Mouse (Mus musculus) gastrocnemius, postnatal 10 days (tissue): ENCODE results near the gene Hist1h3e. TPM values are rescaled to one million over a fixed set of nuclear protein-coding genes. Genes with fewer than 3 reads are reported as not detected.
"Not testable (repeated sequence)": the region's sequence is repeated elsewhere in the genome, so short reads cannot be mapped to it uniquely, and the experiment has no call there.

Source experiments
- DNase-seq: peaks from one replicate; pipeline ENCODE4 v3.0.0; 2021; ENCODE audit warnings: mixed read lengths
- total RNA-seq, 2 experiments: library from RNA; stranded (reverse); gene quantifications; 2 replicates each; pipeline ENCODE4 v1.2.3; 2021

Gene Hist1h3e
- total RNA-seq, 2 experiments from 2014 or later, result 121 to 135 TPM

DNA sequence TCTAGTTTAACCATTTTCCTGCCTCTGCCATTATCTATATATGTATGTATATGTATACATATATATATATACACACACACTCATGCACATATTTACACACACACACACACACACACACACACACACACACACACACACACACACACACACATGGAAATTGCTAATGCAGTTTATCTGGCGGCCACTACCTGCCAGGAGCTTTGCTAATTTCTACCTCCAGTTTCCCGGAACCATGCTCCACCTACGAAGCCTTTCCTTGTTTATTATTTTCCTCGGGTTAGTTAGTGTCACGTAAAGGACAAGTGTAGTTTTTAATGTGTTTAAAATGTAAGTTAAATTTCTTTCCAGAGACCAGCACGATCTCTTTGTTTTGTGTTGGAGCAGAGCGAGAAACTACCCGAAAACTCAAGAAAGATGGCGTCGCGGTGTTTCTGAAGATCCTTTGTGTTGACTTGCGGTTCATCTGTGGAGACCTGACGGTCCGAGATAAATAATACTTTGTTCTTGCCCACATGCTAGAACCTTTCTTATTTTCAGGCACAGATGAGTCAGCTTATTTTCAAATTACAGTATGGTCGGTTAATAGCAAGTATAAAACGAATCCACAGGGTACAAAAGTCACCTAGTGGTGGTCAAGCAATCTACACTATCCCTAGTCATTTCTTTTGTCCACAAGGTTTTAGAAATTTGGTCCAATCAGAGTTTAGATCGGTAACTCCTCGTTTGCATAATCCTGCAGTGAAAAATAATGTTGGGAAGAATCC is 712 bp upstream of the Hist1h3e start:
- no peak for DNase-seq

DNA sequence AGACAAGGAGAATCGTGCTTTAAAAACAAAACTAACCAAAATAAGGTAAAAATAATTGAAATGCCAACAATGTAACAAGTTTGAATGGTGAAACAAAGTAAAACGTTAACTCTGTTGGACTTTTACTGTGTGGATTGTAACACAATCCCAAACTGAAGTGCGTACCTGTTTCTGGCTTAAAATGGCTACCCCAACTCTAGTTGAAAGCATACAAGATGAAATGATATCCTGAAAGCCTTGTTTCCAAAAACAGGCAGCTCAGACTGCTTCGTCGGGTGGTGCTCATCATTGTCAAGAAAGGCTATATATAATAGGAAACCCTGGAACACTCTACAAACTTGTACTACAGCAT is 662 bp downstream of the Hist1h3e start:
- not testable (repeated sequence) for DNase-seq

DNA sequence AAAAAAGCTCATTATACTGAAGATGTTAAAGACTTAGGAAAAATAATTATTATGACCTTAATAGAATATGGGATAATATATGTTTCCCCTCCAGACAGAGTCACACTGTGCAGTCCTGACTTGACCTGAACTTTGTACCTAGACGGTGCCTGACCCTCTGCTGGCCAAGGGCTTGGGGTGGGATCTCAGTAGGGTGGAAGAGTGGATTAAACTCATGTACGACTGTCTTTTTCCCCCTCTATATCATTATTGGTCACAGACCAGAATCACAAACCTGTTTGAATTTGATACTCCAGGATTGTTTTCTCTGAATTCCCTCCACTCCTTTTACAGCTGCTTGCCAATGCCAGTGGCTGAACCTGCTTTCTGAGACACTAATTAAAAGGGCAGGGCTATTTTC is 1.5 kb downstream of the Hist1h3e start:
- DNase-seq, result not testable (repeated sequence)

DNA sequence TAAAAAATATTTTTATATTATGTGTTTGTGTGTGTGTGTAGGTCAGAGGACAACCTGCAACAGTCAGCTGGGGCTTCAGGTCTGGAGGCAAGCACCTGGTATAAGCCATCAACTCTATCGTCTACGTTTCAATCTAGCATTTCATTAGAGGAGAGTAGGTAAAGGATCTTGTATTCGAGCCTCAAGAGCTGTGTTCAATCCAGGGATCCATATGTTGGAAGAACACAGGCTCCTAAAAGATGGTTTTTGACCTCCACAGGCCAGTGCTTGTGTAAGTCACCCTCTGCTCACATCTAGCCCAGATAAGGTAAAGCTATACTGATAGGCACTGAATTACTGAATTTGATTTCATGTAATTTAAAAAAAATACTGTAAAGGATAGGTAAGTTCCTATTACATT is 5.3 kb downstream of the Hist1h3e start:
- DNase-seq, result no peak

DNA sequence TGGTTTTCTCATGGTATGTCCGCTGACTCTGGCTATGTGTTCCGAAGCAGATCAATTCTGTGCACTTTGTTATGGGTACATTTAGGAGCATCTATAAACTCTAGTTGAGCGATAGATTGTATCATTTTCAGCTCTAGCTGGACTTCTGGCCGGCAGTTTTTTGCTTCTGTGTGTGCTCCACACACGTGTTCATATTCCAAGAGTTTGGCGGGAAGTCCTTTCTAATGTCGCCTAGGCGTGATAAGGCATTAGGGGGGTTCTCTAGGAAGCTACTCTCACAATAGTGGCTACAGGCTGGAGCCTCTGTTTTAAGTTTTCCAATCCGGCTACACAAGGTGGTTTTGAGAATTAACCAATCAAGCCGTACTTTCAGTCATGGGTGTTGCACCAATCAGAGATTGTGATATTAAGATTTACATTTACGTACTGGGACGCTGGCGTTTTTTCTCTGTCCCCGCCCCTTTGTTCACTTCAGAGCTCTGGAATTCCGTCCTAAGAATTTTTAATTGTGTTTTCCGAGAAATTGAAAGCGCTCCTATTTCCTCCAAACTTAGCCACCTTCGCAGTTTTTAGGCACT is 6.2 kb downstream of the Hist1h3e start:
- DNase-seq, result peak; percentile 20

DNA sequence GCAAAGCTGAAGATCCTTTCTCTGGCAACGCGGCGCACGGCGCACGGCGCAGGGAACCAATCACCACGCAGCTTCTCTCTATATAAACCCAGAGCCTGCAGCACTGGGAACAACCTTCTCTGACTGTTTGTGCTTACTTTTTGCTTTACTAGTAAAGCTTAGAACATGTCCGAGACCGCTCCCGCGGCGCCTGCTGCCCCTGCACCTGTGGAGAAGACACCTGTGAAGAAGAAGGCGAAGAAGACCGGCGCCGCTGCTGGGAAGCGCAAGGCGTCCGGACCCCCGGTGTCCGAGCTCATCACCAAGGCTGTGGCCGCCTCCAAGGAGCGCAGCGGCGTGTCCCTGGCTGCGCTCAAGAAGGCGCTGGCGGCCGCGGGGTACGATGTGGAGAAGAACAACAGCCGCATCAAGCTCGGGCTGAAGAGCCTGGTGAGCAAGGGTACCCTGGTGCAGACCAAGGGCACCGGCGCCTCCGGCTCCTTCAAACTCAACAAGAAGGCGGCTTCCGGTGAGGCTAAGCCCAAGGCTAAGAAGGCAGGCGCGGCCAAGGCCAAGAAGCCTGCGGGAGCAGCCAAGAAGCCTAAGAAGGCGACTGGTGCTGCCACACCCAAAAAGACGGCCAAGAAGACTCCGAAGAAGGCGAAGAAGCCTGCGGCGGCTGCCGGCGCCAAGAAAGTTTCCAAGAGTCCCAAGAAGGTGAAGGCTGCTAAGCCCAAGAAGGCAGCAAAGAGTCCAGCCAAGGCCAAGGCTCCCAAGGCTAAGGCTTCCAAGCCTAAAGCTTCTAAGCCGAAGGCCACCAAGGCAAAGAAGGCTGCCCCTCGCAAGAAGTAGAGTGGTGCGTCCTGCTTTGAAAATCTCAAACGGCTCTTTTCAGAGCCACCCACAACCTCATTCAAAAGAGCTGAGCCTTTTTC is 7.0 kb downstream of the Hist1h3e start:
- peak; percentile 60 for DNase-seq

DNA sequence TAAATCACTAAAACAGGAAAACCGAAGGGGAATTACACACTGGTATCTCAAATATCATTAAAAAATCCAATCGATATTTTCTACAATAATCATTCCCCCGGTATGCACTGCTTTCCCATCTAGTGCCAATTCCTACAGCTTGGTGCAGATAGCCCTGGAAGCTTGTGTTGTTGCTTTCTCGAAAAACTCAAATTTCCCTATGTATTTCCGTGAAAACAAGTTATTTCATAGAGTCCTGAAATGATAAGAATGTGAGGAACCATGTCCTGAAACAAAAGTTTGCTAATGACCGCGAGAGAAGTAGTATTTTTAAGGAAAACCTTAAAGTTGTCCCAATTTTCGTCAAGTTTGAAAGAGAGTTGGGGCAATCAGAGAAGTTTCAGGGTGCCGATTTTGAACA is 7.8 kb downstream of the Hist1h3e start:
- no peak for DNase-seq

DNA sequence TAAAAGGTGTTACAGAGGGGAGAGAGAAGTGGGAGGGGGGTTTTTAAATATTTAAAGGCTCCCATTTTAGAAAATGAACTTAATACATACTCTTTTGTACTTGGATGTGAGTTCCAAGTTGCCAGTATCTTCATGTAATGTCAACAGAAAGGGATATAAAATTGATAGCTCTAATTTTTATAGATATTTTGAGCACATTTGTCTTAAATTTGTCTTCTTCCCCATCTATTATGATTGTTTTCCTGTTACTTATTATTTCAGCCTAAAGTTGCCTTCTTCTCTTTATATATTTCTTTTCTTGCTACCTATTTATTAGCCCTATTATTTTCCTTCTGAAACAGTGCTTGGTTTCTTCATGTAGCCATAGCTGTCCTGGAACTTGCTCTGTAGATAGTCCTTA is 9.2 kb downstream of the Hist1h3e start, which contains the start of gene Hist1h1d:
TSS of gene Hist1h1d (plus strand) at position 301 of the 400 bp plus-strand sequence.
- no peak for DNase-seq

DNA sequence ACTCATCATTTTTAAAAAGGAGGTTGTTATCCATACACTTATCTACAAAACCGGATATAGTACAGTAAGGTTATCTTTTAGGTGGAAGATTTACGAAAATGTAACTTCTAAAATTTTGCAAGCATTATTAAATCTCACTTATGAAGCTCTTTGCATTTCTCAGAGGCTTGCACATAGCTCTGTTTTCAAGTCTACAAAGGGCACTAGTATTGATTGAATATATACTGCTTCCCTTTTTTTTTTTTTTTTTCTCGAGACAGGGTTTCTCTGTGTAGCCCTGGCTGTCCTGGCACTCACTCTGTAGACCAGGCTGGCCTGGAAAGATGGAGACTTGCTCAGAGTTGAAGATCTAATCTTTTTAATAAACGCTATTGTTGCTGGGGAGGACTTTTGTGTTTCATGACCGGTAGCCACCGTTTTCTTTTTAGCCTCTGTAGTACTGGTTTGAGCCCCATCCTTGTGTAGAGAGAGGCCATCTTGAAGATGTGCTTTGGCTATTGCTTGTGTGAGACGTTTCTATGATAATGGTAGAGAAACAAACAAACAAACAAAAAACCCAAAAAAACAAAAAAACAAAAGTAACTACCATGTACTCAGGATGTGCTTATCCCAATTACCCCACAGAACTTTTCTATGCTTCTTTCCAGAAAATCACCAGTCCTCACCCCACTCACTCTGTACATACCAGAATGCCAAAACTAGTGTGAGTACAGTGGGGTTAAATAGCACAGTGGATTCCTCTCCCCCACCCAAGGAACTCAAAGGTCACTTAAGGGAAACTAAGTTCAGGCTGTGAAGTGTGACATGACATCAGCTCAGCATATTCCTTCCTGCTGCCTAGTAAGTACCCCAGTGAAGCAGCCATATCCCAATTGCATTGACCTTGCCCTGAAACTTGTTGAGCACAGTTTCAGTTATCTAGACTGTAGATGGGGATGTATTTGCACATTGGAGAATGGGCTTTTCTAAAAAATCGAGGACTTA is 9.9 kb downstream of the Hist1h3e start:
- no peak for DNase-seq

DNA sequence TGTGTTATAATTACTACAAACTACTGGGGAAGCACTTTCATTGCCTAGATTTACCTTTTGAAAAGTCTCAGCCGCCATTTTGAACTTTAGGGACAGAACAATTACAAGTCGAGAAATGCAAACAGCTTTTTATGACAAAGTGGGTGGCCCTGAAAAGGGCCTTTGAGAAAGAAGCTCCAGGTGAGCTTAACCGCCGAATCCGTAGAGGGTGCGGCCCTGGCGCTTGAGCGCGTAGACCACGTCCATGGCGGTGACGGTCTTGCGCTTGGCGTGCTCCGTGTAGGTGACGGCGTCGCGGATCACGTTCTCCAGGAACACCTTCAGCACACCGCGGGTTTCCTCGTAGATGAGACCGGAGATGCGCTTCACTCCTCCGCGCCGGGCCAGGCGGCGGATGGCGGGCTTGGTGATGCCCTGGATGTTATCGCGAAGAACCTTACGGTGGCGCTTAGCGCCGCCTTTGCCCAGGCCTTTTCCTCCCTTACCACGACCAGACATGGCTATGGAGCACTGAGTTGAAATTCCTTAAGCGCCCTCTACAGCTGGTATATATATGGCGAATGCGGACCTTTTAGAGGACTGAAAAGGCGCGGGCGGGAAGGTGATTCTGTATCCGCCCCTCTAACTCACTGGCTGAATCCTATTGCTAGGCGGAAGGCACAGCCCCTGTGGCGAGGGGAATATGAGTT is 10.9 kb downstream of the Hist1h3e start, which contains the start of gene Hist1h4f:
TSS of gene Hist1h4f (minus strand) at position 503 of the 689 bp plus-strand sequence.
- DNase-seq, result peak; percentile 55

DNA sequence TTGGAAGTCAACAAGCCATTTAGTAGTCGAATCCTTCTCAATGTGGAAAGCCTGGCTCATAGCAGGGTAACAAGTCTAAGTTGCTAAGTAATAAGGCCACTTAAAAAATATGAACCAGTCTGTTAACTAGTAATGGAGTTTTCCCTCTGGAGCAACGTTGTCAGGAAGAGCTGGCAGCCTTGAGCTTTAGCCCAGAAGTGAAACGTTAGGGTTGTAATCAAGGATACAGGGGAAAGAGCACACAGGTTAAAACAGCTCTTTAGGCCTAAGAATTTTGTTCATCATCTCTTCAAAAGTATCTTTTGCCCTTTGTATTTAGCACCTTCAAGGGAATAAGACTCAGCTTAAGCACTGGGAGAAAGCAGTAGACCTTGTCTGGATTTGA is 11.4 kb downstream of the Hist1h3e start:
- DNase-seq, result no peak

DNA sequence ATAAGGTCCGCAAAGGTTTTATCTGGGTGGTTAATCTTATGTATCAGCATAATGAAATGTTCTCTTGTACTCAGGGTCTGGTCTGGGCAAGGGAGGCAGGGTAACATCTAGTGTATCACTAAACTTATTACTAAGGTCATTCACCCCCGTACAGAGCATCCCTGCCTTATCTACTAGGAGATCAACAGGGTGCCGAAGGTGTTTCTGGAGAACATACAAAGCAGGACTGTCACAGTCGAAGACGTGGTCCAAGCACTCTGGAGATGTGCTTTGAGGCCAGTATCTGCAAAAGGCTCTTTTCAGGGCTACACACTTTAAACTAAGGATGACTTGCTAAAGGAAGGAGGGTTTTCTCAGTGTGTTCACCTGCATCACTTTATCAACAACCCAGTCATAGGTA is 15.5 kb downstream of the Hist1h3e start:
- no peak for DNase-seq

DNA sequence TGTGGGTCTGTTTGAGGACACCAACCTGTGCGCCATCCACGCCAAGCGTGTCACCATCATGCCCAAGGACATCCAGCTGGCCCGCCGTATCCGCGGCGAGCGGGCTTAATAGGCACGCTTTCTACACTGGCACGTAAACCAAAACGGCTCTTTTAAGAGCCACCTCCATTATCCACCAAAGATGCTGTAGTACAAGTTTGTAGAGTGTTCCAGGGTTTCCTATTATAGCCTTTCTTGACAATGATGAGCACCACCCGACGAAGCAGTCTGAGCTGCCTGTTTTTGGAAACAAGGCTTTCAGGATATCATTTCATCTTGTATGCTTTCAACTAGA is 17.4 kb downstream of the Hist1h3e start:
- DNase-seq, result not testable (repeated sequence)

DNA sequence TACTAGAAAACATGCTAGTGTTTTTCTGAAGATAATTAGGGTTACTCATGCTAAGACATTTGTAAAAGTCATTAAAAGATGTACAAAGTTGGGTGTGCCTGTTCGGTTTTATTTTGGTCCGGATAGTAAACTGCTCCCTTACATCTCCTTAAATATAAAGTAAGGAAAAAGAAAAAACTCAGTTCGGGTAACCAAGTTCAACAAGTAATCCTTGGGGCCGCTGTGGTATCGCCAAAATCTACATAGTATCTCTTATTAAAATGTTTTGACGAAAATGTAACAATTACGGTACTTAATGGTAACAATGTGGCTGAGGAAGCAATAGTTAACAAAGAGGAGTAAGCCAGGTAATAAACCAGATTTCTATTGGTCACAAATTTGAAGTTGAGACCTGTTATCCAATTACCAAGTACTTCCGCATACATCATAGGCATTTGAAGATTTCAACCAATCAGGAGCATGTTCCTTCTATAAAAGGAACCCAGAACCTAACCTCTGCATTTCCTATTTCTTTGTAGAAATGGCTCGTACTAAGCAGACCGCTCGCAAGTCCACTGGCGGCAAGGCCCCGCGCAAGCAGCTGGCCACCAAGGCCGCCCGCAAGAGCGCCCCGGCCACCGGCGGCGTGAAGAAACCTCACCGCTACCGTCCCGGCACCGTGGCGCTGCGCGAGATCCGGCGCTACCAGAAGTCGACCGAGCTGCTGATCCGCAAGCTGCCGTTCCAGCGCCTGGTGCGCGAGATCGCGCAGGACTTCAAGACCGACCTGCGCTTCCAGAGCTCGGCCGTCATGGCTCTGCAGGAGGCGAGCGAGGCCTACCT is 18.0 kb downstream of the Hist1h3e start, which contains the start of gene Hist1h3f:
TSS of gene Hist1h3f (plus strand) at position 88 of the 822 bp plus-strand sequence.
- DNase-seq, result peak; percentile 40

DNA sequence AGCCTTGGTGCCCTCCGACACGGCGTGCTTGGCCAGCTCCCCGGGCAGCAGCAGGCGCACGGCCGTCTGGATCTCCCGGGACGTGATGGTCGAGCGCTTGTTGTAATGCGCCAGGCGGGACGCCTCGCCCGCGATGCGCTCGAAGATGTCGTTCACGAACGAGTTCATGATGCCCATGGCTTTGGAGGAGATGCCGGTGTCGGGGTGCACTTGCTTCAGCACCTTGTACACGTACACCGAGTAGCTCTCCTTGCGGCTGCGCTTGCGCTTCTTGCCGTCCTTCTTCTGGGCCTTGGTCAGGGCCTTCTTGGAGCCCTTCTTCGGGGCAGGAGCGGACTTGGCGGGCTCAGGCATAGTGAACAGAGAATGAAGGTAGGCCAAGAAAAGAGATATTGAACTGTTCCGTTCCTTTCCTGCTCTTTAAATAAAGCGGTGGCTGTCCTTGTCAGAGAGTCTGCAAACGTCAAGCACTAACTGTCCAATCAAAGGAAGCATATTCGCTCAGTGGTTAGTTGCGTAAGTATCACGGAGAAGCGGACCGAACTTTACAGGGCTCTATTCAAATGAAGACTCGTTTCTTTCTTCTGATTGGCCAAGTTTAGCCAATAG is 19.1 kb downstream of the Hist1h3e start, which contains the start of gene Hist1h2bh:
TSS of gene Hist1h2bh (minus strand) at position 394 of the 609 bp plus-strand sequence.
- peak; percentile 23 for DNase-seq

DNA sequence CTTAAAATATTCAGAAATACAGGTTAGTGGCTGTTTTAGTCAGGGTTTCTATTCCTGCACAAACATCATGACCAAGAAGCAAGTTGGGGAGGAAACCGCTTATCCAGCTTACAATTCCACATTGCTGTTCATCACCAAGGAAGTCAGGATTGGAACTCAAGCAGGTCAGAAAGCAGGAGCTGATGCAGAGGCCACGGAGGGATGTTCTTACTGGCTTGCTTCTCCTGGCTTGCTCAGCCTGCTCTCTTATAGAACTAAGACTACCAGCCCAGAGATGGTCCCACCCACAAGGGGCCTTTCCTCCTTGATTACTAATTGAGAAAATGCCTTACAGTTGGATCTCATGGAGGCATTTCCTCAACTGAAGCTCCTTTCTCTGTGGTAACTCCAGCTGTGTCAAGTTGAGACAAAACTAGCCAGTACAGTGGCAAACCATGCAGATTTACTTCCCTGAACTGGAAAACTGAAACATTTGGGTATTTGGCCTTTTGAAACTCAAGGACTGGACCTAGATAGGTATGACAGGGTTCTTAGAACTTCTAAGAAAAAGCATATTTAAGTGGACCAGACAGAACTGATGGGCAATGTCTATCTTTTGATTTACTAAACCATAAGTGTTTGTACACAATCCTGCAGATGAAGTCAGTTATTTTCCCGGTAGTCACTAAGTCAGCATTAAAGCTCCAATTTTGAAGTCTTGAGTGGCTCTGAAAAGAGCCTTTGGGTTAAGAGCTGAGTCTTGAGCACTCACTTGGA is 19.8 kb downstream of the Hist1h3e start:
- not testable (repeated sequence) for DNase-seq

DNA sequence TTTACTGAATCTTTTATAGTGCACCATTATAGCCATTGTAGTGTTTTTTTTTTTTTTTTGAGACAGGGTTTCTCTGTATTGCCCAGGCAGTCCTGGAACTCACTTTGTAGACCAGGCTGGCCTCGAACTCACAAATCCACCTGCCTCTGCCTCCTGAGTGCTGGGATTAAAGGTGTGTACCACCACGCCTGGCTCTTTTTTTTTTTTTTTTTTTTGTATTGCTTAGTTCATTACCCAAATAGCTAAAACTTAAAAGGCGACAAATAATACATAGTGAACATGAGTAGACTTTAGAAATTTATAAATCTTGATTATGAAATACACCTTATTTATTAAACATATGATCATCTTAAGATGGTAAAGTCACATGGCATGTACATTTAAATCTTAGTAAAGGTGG is 20.7 kb downstream of the Hist1h3e start:
- no peak for DNase-seq

DNA sequence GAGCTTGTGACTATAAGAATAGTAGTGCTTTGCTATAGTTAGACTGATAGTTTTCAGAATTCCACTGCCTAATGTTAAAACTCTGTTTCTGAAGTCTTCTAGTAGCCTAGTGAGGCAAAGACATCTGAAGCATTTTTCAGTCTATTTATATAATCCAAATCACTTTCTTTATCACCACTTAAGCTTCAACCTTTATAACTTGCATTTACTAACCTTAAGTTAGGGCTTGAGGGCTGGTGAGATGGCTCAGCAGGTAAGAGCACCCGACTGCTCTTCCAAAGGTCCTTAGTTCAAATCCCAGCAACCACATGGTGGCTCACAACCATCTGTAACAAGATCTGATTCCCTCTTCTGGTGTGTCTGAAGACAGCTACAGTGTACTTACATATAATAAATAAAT is 22.3 kb downstream of the Hist1h3e start:
- not testable (repeated sequence) for DNase-seq

DNA sequence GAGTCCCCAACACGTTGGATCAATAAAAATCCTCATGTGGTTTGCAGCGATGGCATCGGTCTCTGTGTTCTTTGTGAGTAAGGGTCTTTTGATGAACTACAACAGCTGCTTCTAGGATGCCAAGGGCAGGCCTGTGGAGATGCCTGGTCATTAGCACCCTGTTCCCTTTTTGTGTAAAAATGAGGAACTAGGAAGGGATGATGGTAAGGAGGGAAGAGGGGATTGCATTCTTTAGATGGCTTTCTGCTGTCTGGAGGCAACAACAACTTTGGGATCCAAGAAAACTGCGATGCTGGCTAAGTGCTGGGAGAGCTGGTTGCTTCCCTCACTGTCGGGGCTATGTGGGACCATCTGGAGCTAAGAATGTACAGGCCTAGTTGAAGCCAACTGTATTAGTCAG is 23.9 kb downstream of the Hist1h3e start:
- DNase-seq, result no peak
